Mouse (Mus musculus) lung, adult 2 months (tissue): Measurements from ENCODE around the gene Sipa1l1.

Source experiments
- CTCF ChIP-seq: fragments of 200-500 bp; IDR thresholded peaks from 2 replicates; pipeline ENCODE4 v1.5.1; 2011; ENCODE audit warnings: mild to moderate bottlenecking, low read length, control low read depth; ENCODE audit not compliant: insufficient read depth
- POLR2A ChIP-seq: fragments of 200-500 bp; IDR thresholded peaks from 2 replicates; pipeline ENCODE4 v1.6.1; 2011; ENCODE audit warnings: low read depth, mild to moderate bottlenecking, control low read depth, low read length, borderline replicate concordance; ENCODE audit errors: extremely low read depth

GRCm38 (mm10) chr12:82304140-82304539 is 135.0 kb downstream of the Sipa1l1 start:
- TF ChIP-seq CTCF (no peak), POLR2A (no peak)
